Mouse (Mus musculus) ES-Bruce4 (cell line): ENCODE results near the gene Nek9.

Experiments used
- EP300 ChIP-seq: IDR thresholded peaks from 2 replicates; pipeline ENCODE4 v1.6.1; 2011; ENCODE audit warnings: low read depth, low read length; ENCODE audit not compliant: insufficient read depth
- POLR2A ChIP-seq: IDR thresholded peaks from one replicate; pipeline ENCODE4 v1.8.1; 2011; ENCODE audit warnings: low read length; ENCODE audit not compliant: insufficient read depth

DNA sequence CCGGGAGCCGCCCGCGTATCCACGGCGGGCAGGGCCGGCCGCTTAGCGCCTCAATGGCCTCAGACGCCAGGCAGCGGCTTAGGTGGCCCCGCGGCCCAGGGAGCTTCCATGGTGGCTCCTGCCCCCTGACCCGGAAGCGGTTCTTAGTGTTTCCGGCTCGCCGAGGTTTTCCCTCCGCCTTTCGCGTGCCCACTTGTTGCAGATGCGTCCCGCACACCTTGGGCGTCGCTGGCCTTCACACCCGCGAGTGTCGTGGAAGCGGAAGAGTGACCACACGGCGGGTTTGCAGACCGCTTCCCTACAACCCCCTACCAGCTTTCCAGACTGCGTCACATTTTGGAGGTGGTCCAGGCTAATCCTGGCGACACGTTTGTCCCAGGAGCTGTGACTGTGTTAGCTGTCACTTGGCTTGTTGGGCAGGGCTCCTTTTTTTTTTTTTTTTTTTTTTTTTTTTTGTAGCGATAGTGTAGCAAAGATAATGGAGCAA is at the start of gene Nek9:
- TF ChIP-seq POLR2A (no peak), EP300 (no peak)
